Mouse (Mus musculus) macrophage (primary cell): ENCODE data around the gene Ovca2. TPM values are rescaled to one million over a fixed set of nuclear protein-coding genes. Genes with fewer than 3 reads are reported as not detected.

Source experiments
- polyA plus RNA-seq: library from polyadenylated mRNA; stranded (reverse); fragments of 250-400 nt; gene quantifications from 3 replicates; pipeline ENCODE4 v1.2.4, GENCODE M21; 2018; ENCODE audit warnings: inconsistent platforms

The Ovca2 gene
- polyA plus RNA-seq, 1 experiment from 2014 or later: 11.7 TPM

Other genes with a start within 250 kb of the Ovca2 start
- gene Hic1, start 9.3 kb downstream of the Ovca2 start, polyA plus RNA-seq: 0.06 TPM in 1 of 3 replicates, not detected in the others
- gene Dph1, start 12.4 kb upstream of the Ovca2 start, polyA plus RNA-seq: 3.0 to 14.0 TPM (median 8.4 TPM) in 3 replicates
- 0.72 to 0.94 TPM (median 0.83 TPM) in 3 replicates for gene Rtn4rl1, start 14.9 kb upstream of the Ovca2 start, polyA plus RNA-seq
- gene Rpa1, start 169.5 kb upstream of the Ovca2 start, polyA plus RNA-seq: 37.9 to 93.2 TPM (median 39.5 TPM) in 3 replicates
- gene Smyd4, start 169.6 kb upstream of the Ovca2 start, polyA plus RNA-seq: 3.6 to 6.3 TPM (median 5.0 TPM) in 3 replicates
- gene Serpinf1, start 243.9 kb upstream of the Ovca2 start, polyA plus RNA-seq: 0.86 to 1.0 TPM in 2 of 3 replicates, not detected in the other